Mouse (Mus musculus) hindbrain, embryonic 11.5 days (tissue): ENCODE results near the gene Cdh13. TPM values are rescaled to one million over a fixed set of nuclear protein-coding genes. Genes with fewer than 3 reads are reported as not detected.

Experiments used
- ATAC-seq: fragments of 200-750 bp; cut with Nextera tagmentation; 2 replicates; pipeline ENCODE4 v1.8.0; 2017; ENCODE audit warnings: mild to moderate bottlenecking, moderate TSS enrichment, moderate library complexity; ENCODE audit not compliant: low FRiP score
- DNase-seq: peaks from one replicate; pipeline ENCODE4 v3.0.0-alpha.2; 2015; ENCODE audit warnings: low spot score
- H3K27ac ChIP-seq: fragments of 300-500 bp; sonication (generic); 2 replicates; pipeline ENCODE4 v1.5.1; 2014; ENCODE audit warnings: mild to moderate bottlenecking, low read depth, low read length
- H3K27me3 ChIP-seq: fragments of 300-500 bp; sonication (generic); 2 replicates; pipeline ENCODE4 v1.6.1; 2014; ENCODE audit warnings: mild to moderate bottlenecking, low read length, moderate library complexity, mixed read lengths; ENCODE audit not compliant: control insufficient read depth, insufficient read depth
- H3K36me3 ChIP-seq: fragments of 300-500 bp; sonication (generic); 2 replicates; pipeline ENCODE4 v1.6.1; 2014; ENCODE audit warnings: mild to moderate bottlenecking, low read length, moderate library complexity, mixed read lengths; ENCODE audit not compliant: control insufficient read depth, insufficient read depth
- H3K4me1 ChIP-seq: fragments of 300-500 bp; sonication (generic); replicated peaks from 2 replicates; pipeline ENCODE4 v1.6.1; 2014; ENCODE audit warnings: low read length, mixed read lengths; ENCODE audit not compliant: control insufficient read depth, insufficient read depth
- H3K4me2 ChIP-seq: fragments of 300-500 bp; sonication (generic); replicated peaks from 2 replicates; pipeline ENCODE4 v1.6.1; 2014; ENCODE audit warnings: mild to moderate bottlenecking, low read depth, low read length
- H3K4me3 ChIP-seq: fragments of 300-500 bp; sonication (generic); 2 replicates; pipeline ENCODE4 v1.5.1; 2014; ENCODE audit warnings: low read depth, low read length
- H3K9ac ChIP-seq: fragments of 300-500 bp; sonication (generic); 2 replicates; pipeline ENCODE4 v1.6.1; 2014; ENCODE audit warnings: low read depth, low read length
- H3K9me3 ChIP-seq: fragments of 300-500 bp; sonication (generic); 2 replicates; pipeline ENCODE4 v1.6.1; 2016; ENCODE audit warnings: low read length; ENCODE audit not compliant: control insufficient read depth
- WGBS: fragments of 180-500 bp; shearing (Covaris S2); extraction: QIAGEN DNeasy Blood & Tissue Kit; methylation state at CpG from one replicate; pipeline ENCODE4 v1.1.7; 2014; 5-methylcytosine and 5-hydroxymethylcytosine counted together
- polyA plus RNA-seq: library from polyadenylated mRNA; unstranded; fragments of >200 nt; fragmentation: Nextera tagmentation; extraction: Ambion mirVana; gene quantifications from 2 replicates; pipeline ENCODE4 v1.2.1, GENCODE M21; 2014

Gene Cdh13
- polyA plus RNA-seq, 1 experiment from 2014 or later: 14.6 TPM

DNA sequence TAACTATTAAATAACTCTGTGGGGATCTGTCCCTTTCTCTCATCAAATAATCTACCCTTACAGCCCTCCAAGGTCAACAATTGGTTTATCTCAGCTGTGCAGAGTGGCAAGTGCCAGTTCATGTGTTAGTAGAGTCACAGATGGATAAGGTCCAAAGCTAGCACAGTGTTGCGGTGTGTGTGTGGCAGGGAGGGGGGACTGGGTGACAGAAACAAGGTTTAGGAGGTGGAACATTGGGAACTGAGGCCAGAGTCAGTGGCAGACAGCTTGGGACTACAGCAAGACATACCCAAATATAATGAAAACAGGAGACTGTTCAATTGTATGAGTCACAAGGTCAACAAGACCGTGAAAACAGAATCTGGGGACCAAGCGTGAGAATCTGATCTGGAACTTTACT lies 171.7 kb downstream of the Cdh13 start:
- no peak for ATAC-seq
- Histone ChIP-seq H3K9ac (no peak overlapping the region), H3K36me3 (no peaks in the 10 kb centered on the region), H3K27ac (no peak overlapping the region), H3K9me3 (no peaks in the 10 kb centered on the region), H3K4me2 (no peak overlapping the region), H3K4me1 (no peaks in the 10 kb centered on the region), H3K4me3 (no peak overlapping the region), H3K27me3 (no peaks in the 10 kb centered on the region)
- WGBS: 59% methylated on average over 3 of the region's 3 CpGs
- no peak for DNase-seq

DNA sequence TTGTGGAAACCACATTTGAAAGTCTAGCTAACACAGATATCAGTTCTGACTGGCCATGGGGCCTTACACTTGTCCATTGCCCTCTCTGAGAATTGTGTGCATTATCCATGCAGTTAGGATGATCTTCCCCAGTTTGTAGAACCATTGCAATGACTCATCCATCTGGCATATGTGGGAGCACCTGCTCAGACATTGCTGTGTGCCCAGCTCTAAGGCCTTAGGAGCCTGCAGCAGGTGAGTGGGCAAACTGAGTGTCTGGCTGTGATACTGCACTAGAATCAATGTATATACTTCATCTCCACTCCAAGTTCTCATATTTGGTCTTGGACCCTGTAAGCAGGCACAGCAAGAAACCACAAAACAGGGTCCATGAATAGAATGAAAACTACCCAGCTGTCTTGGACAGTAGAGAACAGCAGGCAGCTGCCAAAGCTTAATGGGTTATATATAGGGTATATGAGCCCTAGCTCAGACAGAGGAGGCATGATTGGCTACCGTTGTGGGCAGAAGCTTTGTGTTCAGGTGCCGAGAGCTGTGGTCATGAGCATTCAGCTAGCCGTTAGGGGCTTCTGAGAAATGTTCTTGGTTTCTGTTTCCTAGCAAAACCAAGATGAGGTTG lies 181.9 kb downstream of the Cdh13 start:
- 80% methylated on average over 3 of the region's 3 CpGs for WGBS
- no peaks in the 10 kb centered on the region for H3K4me1 ChIP-seq
- H3K4me3 ChIP-seq: no peak overlapping the region
- H3K36me3 ChIP-seq: no peaks in the 10 kb centered on the region
- no peak overlapping the region for H3K27ac ChIP-seq
- no peaks in the 10 kb centered on the region for H3K9me3 ChIP-seq
- H3K9ac ChIP-seq: no peak overlapping the region
- ATAC-seq (no peak), DNase-seq (no peak)
- no peaks in the 10 kb centered on the region for H3K27me3 ChIP-seq
- no peak overlapping the region for H3K4me2 ChIP-seq

DNA sequence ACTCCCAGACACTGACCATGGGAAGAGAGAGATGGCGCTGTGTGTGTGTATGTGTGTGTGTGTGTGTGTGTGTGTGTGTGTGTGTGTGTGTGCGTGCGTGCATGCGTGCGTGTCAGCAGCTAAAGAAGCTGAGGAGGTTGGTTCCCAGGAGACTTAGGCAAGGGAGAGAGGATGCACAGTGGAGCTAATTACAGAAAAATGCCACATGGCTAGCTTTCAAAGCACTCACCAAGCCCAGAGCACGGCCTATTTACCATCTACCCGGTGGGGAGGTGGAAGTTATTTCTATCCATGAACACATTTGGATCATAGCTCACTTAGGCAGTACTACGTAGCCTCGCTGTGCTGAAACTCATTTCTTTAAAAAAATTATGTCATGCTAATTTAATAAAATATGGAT lies 194.1 kb downstream of the Cdh13 start:
- Histone ChIP-seq H3K4me2 (no peak overlapping the region), H3K27me3 (no peaks in the 10 kb centered on the region), H3K9ac (no peak overlapping the region), H3K4me1 (no peaks in the 10 kb centered on the region), H3K9me3 (no peaks in the 10 kb centered on the region), H3K4me3 (no peak overlapping the region), H3K27ac (no peak overlapping the region), H3K36me3 (no peaks in the 10 kb centered on the region)
- ATAC-seq: no peak
- peak; percentile 5 for DNase-seq
- WGBS: 81% methylated on average over 9 of the region's 9 CpGs

DNA sequence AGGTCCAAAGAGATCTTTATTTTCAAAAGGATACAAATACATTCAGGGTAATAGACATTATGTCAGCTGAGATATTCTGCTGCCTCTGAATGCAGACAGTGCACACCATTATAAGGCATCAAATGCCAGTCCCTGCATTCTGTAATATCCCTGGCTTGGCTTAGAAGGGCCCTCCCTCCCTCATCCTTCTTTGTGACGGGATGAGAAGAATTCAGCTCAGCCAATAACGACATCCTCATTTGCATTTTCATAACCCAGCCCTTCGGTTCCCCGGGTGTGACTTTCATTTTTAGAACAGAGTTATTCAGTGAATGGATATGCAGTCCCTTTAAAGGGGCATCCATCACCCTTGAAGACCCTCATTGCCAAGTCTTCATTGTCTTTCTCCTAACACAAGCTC lies 205.2 kb downstream of the Cdh13 start:
- DNase-seq: no peak
- WGBS: 50% methylated on average over 4 of the region's 4 CpGs
- Histone ChIP-seq H3K36me3 (no peaks in the 10 kb centered on the region), H3K9me3 (no peaks in the 10 kb centered on the region), H3K4me3 (no peak overlapping the region), H3K27me3 (no peaks in the 10 kb centered on the region), H3K4me2 (no peak overlapping the region), H3K27ac (no peak overlapping the region), H3K4me1 (no peaks in the 10 kb centered on the region), H3K9ac (no peak overlapping the region)
- ATAC-seq: no peak

DNA sequence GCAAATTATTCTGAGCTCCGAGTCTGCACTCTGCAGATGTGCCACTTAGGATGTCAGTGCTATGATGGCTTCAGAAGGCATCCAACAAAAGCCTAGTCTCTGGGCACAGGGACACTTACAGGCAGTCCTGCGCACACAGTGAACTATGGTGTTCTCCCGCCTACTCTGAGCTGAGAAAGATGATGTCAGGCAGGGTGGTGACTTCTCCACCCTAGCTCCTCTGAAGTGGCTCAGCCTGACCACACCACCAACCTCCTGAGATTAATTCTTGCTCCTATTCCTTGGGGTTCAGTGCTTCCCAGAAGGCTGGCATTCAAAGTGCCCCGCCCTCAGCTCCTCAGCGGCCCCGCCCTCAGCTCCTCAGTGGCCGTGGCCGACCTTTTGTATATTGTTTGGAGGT lies 219.0 kb downstream of the Cdh13 start:
- H3K27me3 ChIP-seq: no peaks in the 10 kb centered on the region
- no peaks in the 10 kb centered on the region for H3K9me3 ChIP-seq
- DNase-seq (no peak), ATAC-seq (peak; percentile 35; the same call in 1 of the 2 replicates)
- no peak overlapping the region for H3K4me3 ChIP-seq
- no peaks in the 10 kb centered on the region for H3K4me1 ChIP-seq
- 57% methylated on average over 8 of the region's 8 CpGs for WGBS
- H3K36me3 ChIP-seq: no peaks in the 10 kb centered on the region
- no peak overlapping the region for H3K27ac ChIP-seq
- H3K4me2 ChIP-seq: no peak overlapping the region
- H3K9ac ChIP-seq: no peak overlapping the region

GRCm38 (mm10) chr8:118509426-118509825 lies 225.9 kb downstream of the Cdh13 start:
- H3K36me3 ChIP-seq: no peaks in the 10 kb centered on the region
- no peaks in the 10 kb centered on the region for H3K27me3 ChIP-seq
- no peak overlapping the region for H3K9ac ChIP-seq
- H3K4me2 ChIP-seq: no peak overlapping the region
- ATAC-seq (no peak), DNase-seq (no peak)
- H3K27ac ChIP-seq: no peak overlapping the region
- WGBS: 91% methylated on average over 5 of the region's 5 CpGs
- no peaks in the 10 kb centered on the region for H3K4me1 ChIP-seq
- H3K9me3 ChIP-seq: no peaks in the 10 kb centered on the region
- no peak overlapping the region for H3K4me3 ChIP-seq

DNA sequence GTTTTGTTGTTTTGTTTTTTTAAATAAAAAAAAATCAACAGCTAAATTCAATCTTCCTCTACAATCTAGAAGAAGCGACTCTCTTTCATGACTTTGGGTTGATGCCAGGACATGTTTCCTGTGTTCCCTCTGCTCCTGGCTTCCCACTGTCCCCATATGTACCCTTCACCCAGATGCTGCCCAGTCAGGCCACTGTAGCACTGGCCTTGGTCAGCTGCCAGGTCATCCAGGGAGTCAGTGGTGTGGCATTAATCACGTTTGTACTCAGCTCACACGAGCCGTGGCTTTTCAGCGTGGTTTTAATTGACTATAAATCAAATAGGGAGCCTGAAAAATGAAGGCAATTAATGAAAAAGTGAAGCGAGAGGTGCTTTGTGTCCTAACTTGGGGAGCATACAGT lies 229.7 kb downstream of the Cdh13 start:
- H3K4me2 ChIP-seq: no peak overlapping the region
- 70% methylated on average over 6 of the region's 6 CpGs for WGBS
- H3K27ac ChIP-seq: no peak overlapping the region
- H3K9ac ChIP-seq: no peak overlapping the region
- no peak for ATAC-seq
- no peaks in the 10 kb centered on the region for H3K9me3 ChIP-seq
- no peaks in the 10 kb centered on the region for H3K27me3 ChIP-seq
- no peaks in the 10 kb centered on the region for H3K36me3 ChIP-seq
- H3K4me3 ChIP-seq: no peak overlapping the region
- DNase-seq: no peak
- H3K4me1 ChIP-seq: no peaks in the 10 kb centered on the region

DNA sequence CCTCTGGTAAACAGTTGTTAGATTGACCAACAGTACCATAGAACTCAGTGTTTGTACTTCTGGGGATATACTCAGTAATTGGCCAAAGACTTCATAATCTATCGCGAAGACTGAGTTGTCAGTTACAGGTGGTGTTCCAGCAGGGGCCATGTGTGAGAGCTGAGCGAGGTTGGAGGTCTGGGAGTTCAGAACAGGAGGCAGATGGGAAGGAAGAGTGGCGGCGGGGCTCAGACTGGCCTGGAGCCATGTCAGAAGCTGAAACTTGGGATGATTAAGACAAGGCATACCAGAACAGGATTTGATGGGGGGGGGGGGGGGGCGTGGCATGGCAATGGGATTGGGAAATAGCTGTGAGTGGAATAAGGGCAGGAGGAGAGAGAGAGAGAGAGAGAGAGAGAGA lies 232.1 kb downstream of the Cdh13 start:
- H3K4me2 ChIP-seq: no peak overlapping the region
- 89% methylated on average over 6 of the region's 6 CpGs for WGBS
- no peak overlapping the region for H3K27ac ChIP-seq
- DNase-seq (no peak), ATAC-seq (no peak)
- no peaks in the 10 kb centered on the region for H3K36me3 ChIP-seq
- H3K27me3 ChIP-seq: no peaks in the 10 kb centered on the region
- H3K4me3 ChIP-seq: no peak overlapping the region
- no peaks in the 10 kb centered on the region for H3K9me3 ChIP-seq
- H3K9ac ChIP-seq: no peak overlapping the region
- H3K4me1 ChIP-seq: no peaks in the 10 kb centered on the region

- no peak overlapping the region for H3K4me3 ChIP-seq
- no peak for ATAC-seq
- no peaks in the 10 kb centered on the region for H3K9me3 ChIP-seq
- DNase-seq: no peak
- H3K27me3 ChIP-seq: no peaks in the 10 kb centered on the region
- no peak overlapping the region for H3K27ac ChIP-seq
- WGBS: 69% methylated on average over 4 of the region's 4 CpGs
- H3K36me3 ChIP-seq: no peaks in the 10 kb centered on the region
- no peak overlapping the region for H3K9ac ChIP-seq
- H3K4me1 ChIP-seq: no peaks in the 10 kb centered on the region
- no peak overlapping the region for H3K4me2 ChIP-seq
These were observed 233.5 kb downstream of the Cdh13 start for GRCm38 (mm10) chr8:118517071-118517470.
